Mouse (Mus musculus): Measurements from ENCODE around the gene Gm21440.
"Not testable (repeated sequence)": the region's sequence is repeated elsewhere in the genome, so short reads cannot be mapped to it uniquely, and the experiment has no call there.

Gm21440 gene

DNA sequence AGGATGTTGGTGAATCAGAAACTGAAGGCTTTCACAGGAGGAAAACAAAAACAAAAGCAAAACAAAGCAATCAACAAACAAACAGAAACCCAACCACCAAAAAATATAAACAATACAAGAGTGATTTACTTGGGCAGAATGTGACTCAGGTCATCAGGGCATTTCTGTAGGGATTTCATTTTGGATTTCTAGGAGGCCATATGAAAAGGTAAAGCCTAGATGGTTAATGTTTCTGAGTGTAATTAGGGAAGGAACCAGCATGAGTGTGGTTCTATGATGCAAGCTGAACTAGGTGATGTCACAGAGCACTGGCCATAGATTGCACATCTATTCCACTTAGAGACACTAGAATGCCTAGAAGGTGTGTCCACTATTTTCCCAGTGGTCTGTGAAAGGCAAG is at the start of gene Gm21440, which contains the start of gene Gm21454:
Gene Gm21440 (plus strand): TSS at position 301 of the 400 bp plus-strand sequence.
Gene Gm21454 (plus strand): TSS at position 352 of the 400 bp plus-strand sequence.
- not testable (repeated sequence) for DNase-seq

DNA sequence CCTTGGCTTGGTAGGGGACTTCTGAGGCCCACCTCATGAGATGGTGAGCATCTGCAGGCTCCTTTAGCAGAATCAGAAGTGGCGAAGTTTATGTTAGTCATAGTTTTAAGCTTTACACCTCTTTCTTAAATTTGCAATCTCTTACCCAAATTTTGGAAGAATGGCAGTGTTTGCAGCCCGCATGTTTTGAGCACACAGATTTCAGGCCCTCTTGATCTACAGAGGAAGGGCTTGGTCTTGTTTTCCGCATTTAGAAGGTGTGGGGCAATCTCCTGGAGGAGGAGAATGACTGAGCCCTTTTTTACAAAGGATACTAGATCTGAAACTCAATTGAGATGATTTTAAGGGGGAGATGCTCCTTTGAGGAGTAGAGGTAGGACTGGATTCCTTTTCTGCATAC is 28.4 kb upstream of the Gm21440 start, which contains the start of gene Gm21828:
Gene Gm21828 (minus strand): TSS at position 101 of the 400 bp plus-strand sequence.
- DNase-seq: not testable (repeated sequence)
